Mouse (Mus musculus): ENCODE results near the gene Mmp24.

Gene Mmp24

GRCm38 (mm10) chr2:155775685-155776263 lies 632 bp downstream of the Mmp24 start:
- in situ Hi-C loops (cut with MboI, MseI) = no loop called here

GRCm38 (mm10) chr2:155776824-155777687 lies 1.9 kb downstream of the Mmp24 start:
- in situ Hi-C loops (cut with MboI, MseI) = no loop called here

- in situ Hi-C loops (cut with MboI, MseI) = no loop called here
Observed at GRCm38 (mm10) chr2:155777688-155777985, 2.5 kb downstream of the Mmp24 start.

- in situ Hi-C loops (cut with MboI, MseI) = no loop called here
Observed at GRCm38 (mm10) chr2:155778004-155778403, 2.9 kb downstream of the Mmp24 start.

- in situ Hi-C loops (cut with MboI, MseI) = no loop called here
Observed at GRCm38 (mm10) chr2:155779066-155779465, 3.9 kb downstream of the Mmp24 start.

GRCm38 (mm10) chr2:155779506-155779905 lies 4.4 kb downstream of the Mmp24 start:
- in situ Hi-C loops (cut with MboI, MseI) = no loop called here

GRCm38 (mm10) chr2:155784534-155784933 lies 9.4 kb downstream of the Mmp24 start:
- in situ Hi-C loops (cut with MboI, MseI) = no loop called here

- in situ Hi-C loops (cut with MboI, MseI) = no loop called here
Observed at GRCm38 (mm10) chr2:155786905-155787304, 11.8 kb downstream of the Mmp24 start.

- in situ Hi-C loops (cut with MboI, MseI) = no loop called here
Observed at GRCm38 (mm10) chr2:155787949-155788931, 13.1 kb downstream of the Mmp24 start.

- in situ Hi-C loops (cut with MboI, MseI) = no loop called here
Observed at GRCm38 (mm10) chr2:155792899-155793298, 17.8 kb downstream of the Mmp24 start.

GRCm38 (mm10) chr2:155794674-155795445 lies 19.7 kb downstream of the Mmp24 start:
- in situ Hi-C loops (cut with MboI, MseI) = no loop called here

GRCm38 (mm10) chr2:155798613-155799012 lies 23.5 kb downstream of the Mmp24 start:
- in situ Hi-C loops (cut with MboI, MseI) = no loop called here

- in situ Hi-C loops (cut with MboI, MseI) = no loop called here
Observed at GRCm38 (mm10) chr2:155802761-155803160, 27.6 kb downstream of the Mmp24 start.

- in situ Hi-C loops (cut with MboI, MseI) = no loop called here
Observed at GRCm38 (mm10) chr2:155804053-155804452, 28.9 kb downstream of the Mmp24 start.

- in situ Hi-C loops (cut with MboI, MseI) = no loop called here
Observed at GRCm38 (mm10) chr2:155805231-155805924, 30.2 kb downstream of the Mmp24 start.

GRCm38 (mm10) chr2:155805925-155806255 lies 30.7 kb downstream of the Mmp24 start:
- in situ Hi-C loops (cut with MboI, MseI) = no loop called here

GRCm38 (mm10) chr2:155806548-155806947 lies 31.4 kb downstream of the Mmp24 start:
- in situ Hi-C loops (cut with MboI, MseI) = no loop called here

- in situ Hi-C loops (cut with MboI, MseI) = no loop called here
Observed at GRCm38 (mm10) chr2:155807408-155807807, 32.3 kb downstream of the Mmp24 start.

GRCm38 (mm10) chr2:155809620-155810019 lies 34.5 kb downstream of the Mmp24 start:
- in situ Hi-C loops (cut with MboI, MseI) = no loop called here

GRCm38 (mm10) chr2:155811821-155812396 lies 36.8 kb downstream of the Mmp24 start:
- in situ Hi-C loops (cut with MboI, MseI) = no loop called here

GRCm38 (mm10) chr2:155812637-155813036 lies 37.5 kb downstream of the Mmp24 start:
- in situ Hi-C loops (cut with MboI, MseI) = no loop called here
